Mouse (Mus musculus) midbrain, embryonic 14.5 days (tissue): ENCODE measurements around the gene Gstp1. TPM values are rescaled to one million over a fixed set of nuclear protein-coding genes. Genes with fewer than 3 reads are reported as not detected.
A peak's percentile ranks its signal among the peaks of the same experiment; 100 is the strongest.

Experiments
- ATAC-seq: fragments of 200-750 bp; cut with Nextera tagmentation; 2 replicates; pipeline ENCODE4 v1.8.0; 2017; ENCODE audit warnings: moderate number of reproducible peaks, moderate library complexity; ENCODE audit not compliant: low FRiP score, low TSS enrichment
- DNase-seq: peaks from one replicate; pipeline ENCODE4 v3.0.0-alpha.2; 2015
- H3K27ac ChIP-seq: fragments of 300-500 bp; sonication (generic); replicated peaks from 2 replicates; pipeline ENCODE4 v1.5.1; 2014; ENCODE audit warnings: mild to moderate bottlenecking, low read depth, low read length, moderate library complexity
- H3K27me3 ChIP-seq: fragments of 300-500 bp; sonication (generic); 2 replicates; pipeline ENCODE4 v1.6.1; 2014; ENCODE audit warnings: low read length, control low read depth, mixed read lengths; ENCODE audit not compliant: control insufficient read depth, insufficient read depth
- H3K36me3 ChIP-seq: fragments of 300-500 bp; sonication (generic); 2 replicates; pipeline ENCODE4 v1.6.1; 2014; ENCODE audit warnings: low read length, control low read depth; ENCODE audit not compliant: control insufficient read depth, insufficient read depth
- H3K4me1 ChIP-seq: fragments of 300-500 bp; sonication (generic); 2 replicates; pipeline ENCODE4 v1.6.1; 2014; ENCODE audit warnings: mild to moderate bottlenecking, antibody characterized with exemption, low read length, control low read depth; ENCODE audit not compliant: control insufficient read depth, insufficient read depth
- H3K4me2 ChIP-seq: fragments of 300-500 bp; sonication (generic); 2 replicates; pipeline ENCODE4 v1.6.1; 2014; ENCODE audit warnings: mild to moderate bottlenecking, low read length, moderate library complexity
- H3K4me3 ChIP-seq: fragments of 300-500 bp; sonication (generic); replicated peaks from 2 replicates; pipeline ENCODE4 v1.5.1; 2014; ENCODE audit warnings: low read depth, low read length
- H3K9ac ChIP-seq: fragments of 300-500 bp; sonication (generic); replicated peaks from 2 replicates; pipeline ENCODE4 v1.6.1; 2014; ENCODE audit warnings: mild to moderate bottlenecking, low read length, moderate library complexity
- H3K9me3 ChIP-seq: fragments of 300-500 bp; sonication (generic); 2 replicates; pipeline ENCODE4 v1.6.1; 2016; ENCODE audit warnings: low read length, control low read depth, mixed read lengths; ENCODE audit not compliant: control insufficient read depth
- WGBS: fragments of 180-500 bp; shearing (Covaris S2); extraction: QIAGEN DNeasy Blood & Tissue Kit; methylation state at CpG from one replicate; pipeline ENCODE4 v1.1.7; 2014; 5-methylcytosine and 5-hydroxymethylcytosine counted together
- polyA plus RNA-seq: library from polyadenylated mRNA; unstranded; fragments of >200 nt; fragmentation: Nextera tagmentation; extraction: Ambion mirVana; gene quantifications from 2 replicates; pipeline ENCODE4 v1.2.1, GENCODE M21; 2014

Gene Gstp1
- 397 and 514 TPM in 2 replicates for polyA plus RNA-seq

GRCm38 (mm10) chr19:4037788-4038232 is at the start of gene Gstp1:
Gstp1 (minus strand) TSS chr19:4037985.
- no peaks in the 10 kb centered on the region for H3K36me3 ChIP-seq
- 0 out of 2 replicates have a peak, but pooled peaks cover 4% of the 10 kb centered on the region for H3K4me1 ChIP-seq
- H3K9me3 ChIP-seq = no peaks in the 10 kb centered on the region
- H3K4me2 ChIP-seq = peak within 1 kb of the TSS; percentile 78
- peak within 1 kb of the TSS; percentile 57 for H3K27ac ChIP-seq
- peak within 1 kb of the TSS; percentile 59 for H3K4me3 ChIP-seq
- WGBS = under 1% methylated on average over 26 of the region's 26 CpGs
- H3K27me3 ChIP-seq = no peaks in the 10 kb centered on the region
- peak within 1 kb of the TSS; percentile 75 for H3K9ac ChIP-seq
- DNase-seq = peak; percentile 89
- ATAC-seq = peak; percentile 68; the same call in 1 of the 2 replicates

- H3K9me3 ChIP-seq = no peaks in the 10 kb centered on the region
- H3K27ac ChIP-seq = no peak overlapping the region
- H3K4me2 ChIP-seq = no peak overlapping the region
- 88% methylated on average over 5 of the region's 5 CpGs for WGBS
- no peak overlapping the region for H3K4me3 ChIP-seq
- no peak overlapping the region for H3K9ac ChIP-seq
- H3K27me3 ChIP-seq = no peaks in the 10 kb centered on the region
- DNase-seq (no peak), ATAC-seq (no peak)
- H3K4me1 ChIP-seq = no peaks in the 10 kb centered on the region
- no peaks in the 10 kb centered on the region for H3K36me3 ChIP-seq
Measured at GRCm38 (mm10) chr19:4087090-4087489, 49.3 kb upstream of the Gstp1 start.

GRCm38 (mm10) chr19:4086156-4086555 is 48.4 kb upstream of the Gstp1 start:
- no peak overlapping the region for H3K27ac ChIP-seq
- WGBS = 93% methylated on average over 15 of the region's 15 CpGs
- no peak overlapping the region for H3K4me3 ChIP-seq
- no peaks in the 10 kb centered on the region for H3K9me3 ChIP-seq
- no peaks in the 10 kb centered on the region for H3K36me3 ChIP-seq
- no peak overlapping the region for H3K4me2 ChIP-seq
- no peaks in the 10 kb centered on the region for H3K27me3 ChIP-seq
- no peak for DNase-seq
- no peak for ATAC-seq
- H3K9ac ChIP-seq = no peak overlapping the region
- H3K4me1 ChIP-seq = no peaks in the 10 kb centered on the region

- no peaks in the 10 kb centered on the region for H3K27me3 ChIP-seq
- H3K27ac ChIP-seq = no peak overlapping the region
- H3K36me3 ChIP-seq = no peaks in the 10 kb centered on the region
- 94% methylated on average over 1 of the region's 1 CpGs for WGBS
- no peaks in the 10 kb centered on the region for H3K4me1 ChIP-seq
- no peaks in the 10 kb centered on the region for H3K9me3 ChIP-seq
- DNase-seq (no peak), ATAC-seq (no peak)
- no peak overlapping the region for H3K4me2 ChIP-seq
- H3K4me3 ChIP-seq = no peak overlapping the region
- H3K9ac ChIP-seq = no peak overlapping the region
Measured at GRCm38 (mm10) chr19:4084984-4085383, 47.2 kb upstream of the Gstp1 start.

GRCm38 (mm10) chr19:4083826-4084225 is 46.0 kb upstream of the Gstp1 start:
- ATAC-seq (no peak), DNase-seq (no peak)
- no peak overlapping the region for H3K9ac ChIP-seq
- H3K27ac ChIP-seq = no peak overlapping the region
- no peaks in the 10 kb centered on the region for H3K36me3 ChIP-seq
- H3K4me2 ChIP-seq = no peak overlapping the region
- H3K4me1 ChIP-seq = no peaks in the 10 kb centered on the region
- H3K4me3 ChIP-seq = no peak overlapping the region
- no peaks in the 10 kb centered on the region for H3K27me3 ChIP-seq
- H3K9me3 ChIP-seq = no peaks in the 10 kb centered on the region
- WGBS = 26% methylated on average over 8 of the region's 8 CpGs

GRCm38 (mm10) chr19:4083316-4083715 is 45.5 kb upstream of the Gstp1 start:
- Histone ChIP-seq H3K4me2 (no peak overlapping the region), H3K27ac (no peak overlapping the region), H3K9ac (no peak overlapping the region), H3K27me3 (no peaks in the 10 kb centered on the region), H3K9me3 (no peaks in the 10 kb centered on the region), H3K4me3 (no peak overlapping the region), H3K36me3 (no peaks in the 10 kb centered on the region), H3K4me1 (no peaks in the 10 kb centered on the region)
- DNase-seq = no peak
- WGBS = 73% methylated on average over 7 of the region's 7 CpGs
- ATAC-seq = no peak

- DNase-seq = no peak
- 85% methylated on average over 11 of the region's 11 CpGs for WGBS
Measured at GRCm38 (mm10) chr19:4082219-4082965, 44.6 kb upstream of the Gstp1 start.

GRCm38 (mm10) chr19:4081394-4081793 is 43.6 kb upstream of the Gstp1 start, which contains the start of gene Cabp2:
Cabp2 (plus strand) TSS chr19:4081578.
- Histone ChIP-seq H3K9me3 (no peaks in the 10 kb centered on the region), H3K9ac (no peak within 1 kb of the TSS), H3K27ac (no peak within 1 kb of the TSS), H3K27me3 (no peaks in the 10 kb centered on the region), H3K4me3 (no peak within 1 kb of the TSS), H3K4me1 (no peaks in the 10 kb centered on the region), H3K4me2 (no peak within 1 kb of the TSS), H3K36me3 (no peaks in the 10 kb centered on the region)
- ATAC-seq (no peak), DNase-seq (no peak)
- WGBS = 54% methylated on average over 3 of the region's 3 CpGs

More at GRCm38 (mm10) chr19:4082219-4082965, 44.6 kb upstream of the Gstp1 start:
- Histone ChIP-seq H3K36me3 (no peaks in the 10 kb centered on the region), H3K9me3 (no peaks in the 10 kb centered on the region), H3K9ac (no peak overlapping the region), H3K4me1 (no peaks in the 10 kb centered on the region), H3K4me2 (no peak overlapping the region), H3K4me3 (no peak overlapping the region), H3K27ac (no peak overlapping the region), H3K27me3 (no peaks in the 10 kb centered on the region)
- ATAC-seq = no peak

GRCm38 (mm10) chr19:4080511-4081009 is 42.8 kb upstream of the Gstp1 start:
- DNase-seq (no peak), ATAC-seq (no peak)
- no peaks in the 10 kb centered on the region for H3K27me3 ChIP-seq
- H3K9ac ChIP-seq = no peak overlapping the region
- no peak overlapping the region for H3K4me3 ChIP-seq
- H3K4me1 ChIP-seq = no peaks in the 10 kb centered on the region
- WGBS = 68% methylated on average over 8 of the region's 8 CpGs
- no peak overlapping the region for H3K27ac ChIP-seq
- H3K9me3 ChIP-seq = no peaks in the 10 kb centered on the region
- H3K4me2 ChIP-seq = no peak overlapping the region
- no peaks in the 10 kb centered on the region for H3K36me3 ChIP-seq
